Mouse (Mus musculus): ENCODE results near the gene Sez6.

Gene Sez6

GRCm38 (mm10) chr11:77950125-77950685 is 19.6 kb downstream of the Sez6 start:
- DNase-seq (ENCODE audit: low spot score), result no peak

- no peak for DNase-seq (ENCODE audit: low spot score)
Observed at GRCm38 (mm10) chr11:77950797-77951228, 20.2 kb downstream of the Sez6 start.

GRCm38 (mm10) chr11:77953671-77954070 is 23.1 kb downstream of the Sez6 start:
- DNase-seq (ENCODE audit: low spot score), result peak; percentile 65

- DNase-seq (ENCODE audit: low spot score), result no peak
Observed at GRCm38 (mm10) chr11:77956428-77956827, 25.8 kb downstream of the Sez6 start.

- no peak for DNase-seq (ENCODE audit: low spot score)
Observed at GRCm38 (mm10) chr11:77958268-77958667, 27.7 kb downstream of the Sez6 start.

GRCm38 (mm10) chr11:77958932-77959331 is 28.3 kb downstream of the Sez6 start:
- no peak for DNase-seq (ENCODE audit: low spot score)

- no peak for DNase-seq (ENCODE audit: low spot score)
Observed at GRCm38 (mm10) chr11:77960199-77960598, 29.6 kb downstream of the Sez6 start.

- DNase-seq (ENCODE audit: low spot score), result no peak
Observed at GRCm38 (mm10) chr11:77960898-77961297, 30.3 kb downstream of the Sez6 start.

GRCm38 (mm10) chr11:77962946-77963345 is 32.3 kb downstream of the Sez6 start:
- no peak for DNase-seq (ENCODE audit: low spot score)

GRCm38 (mm10) chr11:77964415-77965095 is 34.0 kb downstream of the Sez6 start:
- DNase-seq (ENCODE audit: low spot score), result no peak

GRCm38 (mm10) chr11:77965101-77966036 is 34.8 kb downstream of the Sez6 start:
- peak; percentile 85 for DNase-seq (ENCODE audit: low spot score)

GRCm38 (mm10) chr11:77966037-77966391 is 35.4 kb downstream of the Sez6 start:
- no peak for DNase-seq (ENCODE audit: low spot score)

GRCm38 (mm10) chr11:77967114-77967513 is 36.5 kb downstream of the Sez6 start:
- DNase-seq (ENCODE audit: low spot score), result peak; percentile 96

GRCm38 (mm10) chr11:77968786-77969185 is 38.2 kb downstream of the Sez6 start:
- DNase-seq (ENCODE audit: low spot score), result no peak

- no peak for DNase-seq (ENCODE audit: low spot score)
Observed at GRCm38 (mm10) chr11:77970718-77971117, 40.1 kb downstream of the Sez6 start.

- DNase-seq (ENCODE audit: low spot score), result no peak
Observed at GRCm38 (mm10) chr11:77973520-77973919, 42.9 kb downstream of the Sez6 start.

GRCm38 (mm10) chr11:77974325-77974724 is 43.7 kb downstream of the Sez6 start:
- no peak for DNase-seq (ENCODE audit: low spot score)

- DNase-seq (ENCODE audit: low spot score), result no peak
Observed at GRCm38 (mm10) chr11:77975873-77976272, 45.3 kb downstream of the Sez6 start.

GRCm38 (mm10) chr11:77978161-77978560 is 47.6 kb downstream of the Sez6 start:
- no peak for DNase-seq (ENCODE audit: low spot score)

- no peak for DNase-seq (ENCODE audit: low spot score)
Observed at GRCm38 (mm10) chr11:77979221-77979809, 48.7 kb downstream of the Sez6 start.

- DNase-seq (ENCODE audit: low spot score), result peak; percentile 82
Observed at GRCm38 (mm10) chr11:77980281-77981204, 49.9 kb downstream of the Sez6 start.
